Mouse (Mus musculus): ENCODE measurements around the gene Pilra.
A peak's percentile ranks its signal among the peaks of the same experiment; 100 is the strongest.

Gene Pilra

GRCm38 (mm10) chr5:137825030-137825429, 11.1 kb downstream of the Pilra start:
- no peak for ATAC-seq (ENCODE audit: insufficient number of reproducible peaks, low FRiP score, low TSS enrichment)

GRCm38 (mm10) chr5:137823455-137824045, 12.5 kb downstream of the Pilra start:
- no peak for ATAC-seq (ENCODE audit: insufficient number of reproducible peaks, low FRiP score, low TSS enrichment)

GRCm38 (mm10) chr5:137822602-137823001, 13.5 kb downstream of the Pilra start:
- ATAC-seq (ENCODE audit: insufficient number of reproducible peaks, low FRiP score, low TSS enrichment) = no peak

GRCm38 (mm10) chr5:137822126-137822525, 14.0 kb downstream of the Pilra start:
- ATAC-seq (ENCODE audit: insufficient number of reproducible peaks, low FRiP score, low TSS enrichment) = no peak

GRCm38 (mm10) chr5:137817466-137818222, 18.4 kb downstream of the Pilra start:
- ATAC-seq (ENCODE audit: insufficient number of reproducible peaks, low FRiP score, low TSS enrichment) = no peak

- no peak for ATAC-seq (ENCODE audit: insufficient number of reproducible peaks, low FRiP score, low TSS enrichment)
These were observed 27.8 kb downstream of the Pilra start for GRCm38 (mm10) chr5:137808316-137808715.

GRCm38 (mm10) chr5:137806158-137806557, 29.9 kb downstream of the Pilra start:
- ATAC-seq (ENCODE audit: insufficient number of reproducible peaks, low FRiP score, low TSS enrichment) = no peak

GRCm38 (mm10) chr5:137800917-137801316, 35.2 kb downstream of the Pilra start:
- no peak for ATAC-seq (ENCODE audit: insufficient number of reproducible peaks, low FRiP score, low TSS enrichment)

- no peak for ATAC-seq (ENCODE audit: insufficient number of reproducible peaks, low FRiP score, low TSS enrichment)
These were observed 39.5 kb downstream of the Pilra start for GRCm38 (mm10) chr5:137796606-137797005.

- no peak for ATAC-seq (ENCODE audit: insufficient number of reproducible peaks, low FRiP score, low TSS enrichment)
These were observed 44.5 kb downstream of the Pilra start for GRCm38 (mm10) chr5:137791553-137791952.

GRCm38 (mm10) chr5:137788946-137789531, 47.0 kb downstream of the Pilra start:
- ATAC-seq (ENCODE audit: insufficient number of reproducible peaks, low FRiP score, low TSS enrichment) = no peak

- ATAC-seq (ENCODE audit: insufficient number of reproducible peaks, low FRiP score, low TSS enrichment) = no peak
These were observed 47.9 kb downstream of the Pilra start for GRCm38 (mm10) chr5:137788171-137788570.

- peak; percentile 50 for ATAC-seq (ENCODE audit: insufficient number of reproducible peaks, low FRiP score, low TSS enrichment)
These were observed 48.7 kb downstream of the Pilra start, which contains the start of the genes Mepce and Zcwpw1 for GRCm38 (mm10) chr5:137787151-137787928. Gene Mepce (minus strand): TSS chr5:137787655. Gene Zcwpw1 (plus strand): TSS chr5:137787798.

- ATAC-seq (ENCODE audit: insufficient number of reproducible peaks, low FRiP score, low TSS enrichment) = peak; percentile 57
These were observed 49.8 kb downstream of the Pilra start for GRCm38 (mm10) chr5:137786109-137786942.

- peak; percentile 6; the same call in 1 of the 2 replicates for ATAC-seq (ENCODE audit: insufficient number of reproducible peaks, low FRiP score, low TSS enrichment)
These were observed 50.7 kb downstream of the Pilra start for GRCm38 (mm10) chr5:137785164-137786031.

GRCm38 (mm10) chr5:137784546-137784945, 51.5 kb downstream of the Pilra start:
- ATAC-seq (ENCODE audit: insufficient number of reproducible peaks, low FRiP score, low TSS enrichment) = no peak

GRCm38 (mm10) chr5:137783901-137784540, 52.1 kb downstream of the Pilra start:
- ATAC-seq (ENCODE audit: insufficient number of reproducible peaks, low FRiP score, low TSS enrichment) = no peak

- ATAC-seq (ENCODE audit: insufficient number of reproducible peaks, low FRiP score, low TSS enrichment) = no peak
These were observed 53.1 kb downstream of the Pilra start for GRCm38 (mm10) chr5:137782776-137783522.

All from cerebellum, adult (tissue).